Mouse (Mus musculus) left cerebral cortex, postnatal 36 days (tissue): ENCODE measurements around the gene Dclk1. TPM values are rescaled to one million over a fixed set of nuclear protein-coding genes. Genes with fewer than 3 reads are reported as not detected.

Source experiments
- DNase-seq, 2 experiments: peaks; one replicate each; pipeline ENCODE4 v3.0.0; 2021 to 2022; ENCODE audit warnings: low spot score in 2 of 2, mixed read lengths in 1 of 2
- intact Hi-C: fragments of 180-260 bp; cut with DNase I; formaldehyde crosslinking; loops from one replicate; pipeline ENCODE4 v1.15.1; 2025
- total RNA-seq, 2 experiments: library from RNA; stranded (reverse); gene quantifications; 2 replicates each; pipeline ENCODE4 v1.2.3; 2021

The Dclk1 gene
- total RNA-seq, 2 experiments from 2014 or later, result 877 to 948 TPM

- DNase-seq, result no peak
- intact Hi-C loops, result loop anchor here (5.0 kb wide), 1 partner anchor 34 kb away; no protein-coding TSS in a partner anchor
These were observed 75.9 kb downstream of the Dclk1 start for GRCm38 (mm10) chr3:55318021-55318420.

- no peak for DNase-seq
- intact Hi-C loops, result no loop called here
These were observed 78.4 kb downstream of the Dclk1 start for GRCm38 (mm10) chr3:55320572-55320971.

- intact Hi-C loops, result no loop called here
- no peak for DNase-seq
These were observed 81.9 kb downstream of the Dclk1 start for GRCm38 (mm10) chr3:55324029-55324428.

- no peak for DNase-seq
- intact Hi-C loops, result no loop called here
These were observed 88.3 kb downstream of the Dclk1 start for GRCm38 (mm10) chr3:55330496-55330895.

- DNase-seq, result no peak
- intact Hi-C loops, result no loop called here
These were observed 89.5 kb downstream of the Dclk1 start for GRCm38 (mm10) chr3:55331694-55332093.

- intact Hi-C loops, result no loop called here
- DNase-seq, result no peak
These were observed 91.3 kb downstream of the Dclk1 start for GRCm38 (mm10) chr3:55333511-55333910.

- intact Hi-C loops, result no loop called here
- DNase-seq, result no peak
These were observed 94.7 kb downstream of the Dclk1 start for GRCm38 (mm10) chr3:55336895-55337294.

GRCm38 (mm10) chr3:55337671-55338070 is 95.5 kb downstream of the Dclk1 start:
- intact Hi-C loops, result no loop called here

GRCm38 (mm10) chr3:55342445-55342844 is 100.3 kb downstream of the Dclk1 start:
- intact Hi-C loops, result no loop called here
- peak in 1 of 2 experiments; percentile 21 for DNase-seq

More at GRCm38 (mm10) chr3:55337671-55338070, 95.5 kb downstream of the Dclk1 start:
- DNase-seq, result peak in 1 of 2 experiments; percentile 30

GRCm38 (mm10) chr3:55347371-55348025 is 105.3 kb downstream of the Dclk1 start:
- intact Hi-C loops, result no loop called here

GRCm38 (mm10) chr3:55348026-55348390 is 105.8 kb downstream of the Dclk1 start:
- peak; percentile 44 to 54 for DNase-seq
- intact Hi-C loops, result no loop called here

More at GRCm38 (mm10) chr3:55347371-55348025, 105.3 kb downstream of the Dclk1 start:
- DNase-seq, result peak; percentile 40 to 51

GRCm38 (mm10) chr3:55350194-55350593 is 108.0 kb downstream of the Dclk1 start:
- intact Hi-C loops, result loop anchor here (5.0 to 10.0 kb wide), 4 partner anchors 33 to 543 kb away; partner anchors contain the start of gene Rfxap
- peak in 1 of 2 experiments; percentile 8 for DNase-seq

GRCm38 (mm10) chr3:55351281-55352052 is 109.3 kb downstream of the Dclk1 start:
- intact Hi-C loops, result loop anchor here (5.0 to 10.0 kb wide), 4 partner anchors 34 to 544 kb away; partner anchors contain the start of gene Rfxap
- peak; percentile 66 to 70 for DNase-seq

- intact Hi-C loops, result loop anchor here (5.0 to 10.0 kb wide), 4 partner anchors 35 to 545 kb away; partner anchors contain the start of gene Rfxap
- no peak for DNase-seq
These were observed 110.4 kb downstream of the Dclk1 start for GRCm38 (mm10) chr3:55352529-55352928.

GRCm38 (mm10) chr3:55353169-55353568 is 111.0 kb downstream of the Dclk1 start:
- DNase-seq, result no peak
- intact Hi-C loops, result loop anchor here (5.0 to 10.0 kb wide), 4 partner anchors 36 to 546 kb away; partner anchors contain the start of gene Rfxap

- intact Hi-C loops, result loop anchor here (2.0 to 10.0 kb wide), 5 partner anchors 37 to 547 kb away; partner anchors contain the start of genes Dclk1 and Rfxap
These were observed 111.8 kb downstream of the Dclk1 start for GRCm38 (mm10) chr3:55353909-55354511.

GRCm38 (mm10) chr3:55354765-55355164 is 112.6 kb downstream of the Dclk1 start:
- intact Hi-C loops, result loop anchor here (1.0 to 10.0 kb wide), 6 partner anchors 37 to 547 kb away; partner anchors contain the start of genes Dclk1 and Rfxap
- no peak for DNase-seq

More at GRCm38 (mm10) chr3:55353909-55354511, 111.8 kb downstream of the Dclk1 start:
- DNase-seq, result peak; percentile 44 to 56

GRCm38 (mm10) chr3:55358486-55358885 is 116.3 kb downstream of the Dclk1 start:
- DNase-seq, result no peak

GRCm38 (mm10) chr3:55360836-55361235 is 118.7 kb downstream of the Dclk1 start:
- DNase-seq, result no peak
- intact Hi-C loops, result no loop called here

More at GRCm38 (mm10) chr3:55358486-55358885, 116.3 kb downstream of the Dclk1 start:
- intact Hi-C loops, result loop anchor here (10.0 kb wide), 1 partner anchor 274 kb away; no protein-coding TSS in a partner anchor

- intact Hi-C loops, result no loop called here
These were observed 125.0 kb downstream of the Dclk1 start for GRCm38 (mm10) chr3:55367166-55367565.

More at GRCm38 (mm10) chr3:55367166-55367565, 125.0 kb downstream of the Dclk1 start:
- DNase-seq, result no peak
